Mouse (Mus musculus): ENCODE measurements around the gene Fxyd1.

Fxyd1 gene

DNA sequence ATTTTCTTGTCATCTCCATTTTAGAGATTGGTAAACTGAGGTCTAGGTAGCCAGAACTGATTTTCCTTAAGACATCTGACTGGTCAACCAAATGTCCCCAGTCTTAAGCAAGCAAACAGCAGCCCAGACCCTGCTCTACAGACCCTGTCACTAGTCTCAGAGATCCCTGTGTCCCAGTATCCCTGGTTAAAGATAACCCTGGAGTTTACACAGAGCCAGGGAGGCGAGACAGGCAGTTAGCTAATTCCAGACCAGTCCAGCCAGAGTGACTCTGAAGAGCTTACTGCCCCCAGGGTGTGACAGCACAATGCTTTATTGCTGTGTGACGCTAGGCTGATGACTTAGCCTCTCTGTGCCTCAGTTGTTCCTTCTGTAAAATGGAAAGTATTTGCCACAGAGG lies at the start of gene Fxyd1:
Gene Fxyd1, minus strand, starts transcription at position 129 of the 400 bp plus-strand sequence.
- no peak for DNase-seq (ENCODE audit: low spot score)

DNA sequence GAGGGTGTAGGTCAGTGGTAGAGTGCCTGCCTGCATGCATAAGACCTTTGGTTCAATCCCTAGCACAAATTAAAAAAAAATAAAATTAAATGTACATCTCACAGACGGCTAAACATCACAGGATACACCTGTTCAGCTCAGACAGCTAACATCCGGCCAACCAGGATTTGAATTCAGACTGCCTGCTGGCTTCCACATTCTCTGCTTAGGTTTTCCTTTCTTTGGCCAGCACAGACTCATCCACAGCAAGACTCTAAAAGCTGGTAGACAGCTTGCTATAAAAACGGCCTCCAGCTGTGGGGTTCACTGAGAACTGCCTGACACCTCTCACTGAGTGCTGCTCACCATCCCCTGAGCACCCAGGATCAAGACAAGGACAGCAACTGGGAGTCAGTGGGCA lies 49.2 kb upstream of the Fxyd1 start:
- DNase-seq (ENCODE audit: low spot score): no peak

DNA sequence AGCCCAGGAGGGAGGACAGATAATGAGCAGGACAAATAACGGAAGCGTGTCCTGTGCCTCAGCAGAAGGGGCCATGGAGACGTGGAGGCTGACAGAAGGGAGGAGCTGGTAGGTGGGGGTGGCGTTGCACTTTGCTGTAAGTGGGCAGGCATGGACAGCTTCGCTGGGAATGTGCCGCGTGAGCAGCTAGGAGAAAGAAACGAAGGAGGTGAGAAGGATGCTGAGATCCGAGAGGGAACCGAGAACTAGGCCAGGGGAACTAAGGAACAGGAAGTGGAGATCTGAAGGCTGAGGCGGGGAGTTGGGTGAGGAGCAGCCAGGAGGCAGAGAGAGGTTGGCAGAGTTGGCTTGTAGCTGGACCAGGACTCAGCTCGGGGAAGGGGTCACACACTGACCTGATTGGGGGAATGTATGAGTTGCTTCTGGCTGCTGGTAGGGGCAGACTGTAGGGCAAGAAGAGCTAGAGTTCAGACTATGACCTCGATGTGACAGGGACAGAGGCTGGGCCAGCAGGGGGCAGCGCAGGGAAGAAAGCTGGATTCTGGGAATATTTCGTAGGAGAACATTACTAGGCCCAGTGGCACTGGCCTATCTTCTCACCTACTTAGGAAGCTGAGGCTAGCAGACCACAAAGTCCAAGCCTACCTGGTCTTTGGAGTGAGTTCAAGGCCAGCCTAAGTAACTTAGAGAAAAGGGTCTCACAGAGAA lies 48.2 kb upstream of the Fxyd1 start:
- DNase-seq (ENCODE audit: low spot score): peak; percentile 53

DNA sequence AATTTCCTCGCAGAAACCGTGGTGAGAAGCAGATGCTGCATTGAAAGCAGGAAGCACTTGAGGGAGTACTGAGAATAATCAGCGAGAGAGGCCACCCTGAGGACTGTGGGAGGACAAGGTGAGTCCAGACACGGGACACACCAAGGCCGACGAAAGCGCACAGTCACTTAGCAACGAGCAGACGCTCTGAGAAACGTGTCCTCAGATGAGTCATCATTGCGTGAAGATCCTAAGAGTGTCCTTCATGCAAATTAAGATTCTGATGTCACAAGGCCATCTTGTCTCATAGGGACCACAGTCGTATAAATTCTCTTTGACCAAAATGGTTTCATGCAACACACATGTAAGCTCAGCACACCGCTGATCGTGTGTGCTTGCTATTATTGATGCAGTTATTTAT lies 43.8 kb upstream of the Fxyd1 start:
- no peak for DNase-seq (ENCODE audit: low spot score)

DNA sequence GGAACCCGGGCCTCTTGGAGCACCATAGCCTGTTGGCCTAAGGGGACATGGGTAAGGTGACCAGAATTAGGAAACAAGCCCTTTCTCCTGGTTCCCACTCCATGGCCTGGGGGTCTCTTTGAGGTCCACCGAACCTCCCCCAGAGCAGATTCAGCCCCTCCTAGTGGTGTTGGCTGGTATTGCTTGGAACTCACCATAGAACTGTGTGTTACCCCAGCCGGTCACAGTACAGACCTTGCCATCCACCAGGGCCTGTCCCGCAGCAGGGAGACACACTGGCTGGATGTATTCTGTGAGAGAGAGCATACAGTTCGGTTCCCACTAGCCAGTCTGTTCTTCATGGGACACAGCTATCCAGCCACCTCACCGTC lies 42.6 kb upstream of the Fxyd1 start:
- DNase-seq (ENCODE audit: low spot score): no peak

DNA sequence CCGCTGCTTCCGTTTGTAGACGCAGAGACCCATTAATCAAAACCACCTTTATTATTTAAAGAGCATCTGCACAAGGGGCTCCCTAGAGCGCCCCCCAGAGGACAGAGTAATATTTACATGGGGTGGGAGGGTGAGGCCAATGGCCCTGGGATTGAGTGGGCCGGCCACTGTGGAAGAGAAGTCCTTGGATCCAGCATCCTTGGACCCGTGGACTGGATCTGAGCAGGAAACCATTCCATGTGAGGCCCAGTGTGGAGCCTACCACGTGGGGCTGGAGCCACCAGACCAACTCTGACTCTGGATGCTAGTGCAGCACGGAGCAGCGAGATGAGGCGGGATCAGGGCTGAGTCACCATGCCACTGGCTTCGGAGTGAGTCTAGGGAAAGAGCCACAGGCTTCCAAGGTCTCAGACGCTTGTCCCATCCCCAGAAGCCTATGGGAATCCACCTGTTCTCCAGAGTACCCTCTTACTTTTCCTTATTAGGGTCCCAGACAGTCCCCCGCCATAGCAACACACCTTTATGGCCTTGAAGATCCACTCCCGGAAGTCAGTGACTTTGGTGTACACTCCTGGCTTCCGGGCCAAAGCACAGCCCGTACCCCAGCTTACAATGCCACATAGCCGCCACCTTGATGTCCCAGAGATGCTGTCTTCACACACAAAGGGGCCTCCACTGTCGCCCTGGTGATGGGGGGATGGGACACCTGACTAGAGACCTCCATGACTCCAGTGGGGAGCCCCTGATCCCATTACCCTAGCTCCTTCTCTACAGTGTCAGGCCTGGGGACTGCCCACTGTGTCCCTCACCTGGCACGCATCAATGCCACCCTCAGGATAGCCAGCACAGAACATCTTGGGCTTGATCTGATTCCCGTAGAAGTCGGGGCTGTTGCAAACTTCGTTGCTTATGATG lies 42.0 kb upstream of the Fxyd1 start:
- no peak for DNase-seq (ENCODE audit: low spot score)

DNA sequence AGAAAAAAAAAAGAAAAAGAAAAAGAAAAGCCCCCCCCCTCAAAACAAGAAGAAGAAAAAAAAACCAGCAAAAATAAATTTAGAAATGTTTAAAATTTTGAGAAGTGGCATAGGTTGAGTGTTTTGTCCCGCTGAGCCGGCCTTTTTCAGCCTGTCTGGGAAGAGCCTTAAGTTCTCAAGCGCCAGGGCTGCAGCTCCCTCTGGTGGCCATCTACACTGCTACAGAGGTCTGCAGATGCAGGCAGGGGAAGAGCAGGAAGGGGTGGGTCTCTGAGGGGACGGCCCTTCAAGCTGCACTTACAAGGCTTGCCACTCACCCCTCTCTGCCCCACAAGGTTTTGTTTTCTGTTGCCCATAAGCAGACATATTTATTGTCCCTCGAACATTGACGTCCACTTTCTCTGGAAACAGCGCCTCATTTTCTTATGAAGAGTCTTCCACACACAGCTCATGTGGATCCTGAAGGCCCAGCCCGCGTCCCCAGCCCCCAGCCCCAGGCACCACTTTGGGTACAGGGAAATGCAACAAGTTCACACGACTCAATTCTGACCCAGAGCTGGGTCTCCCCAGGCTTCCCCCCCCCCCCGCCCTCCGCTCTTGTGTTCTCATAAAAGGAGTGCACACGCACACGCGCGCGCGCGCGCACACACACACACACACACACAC lies 40.7 kb upstream of the Fxyd1 start:
- peak; percentile 97 for DNase-seq (ENCODE audit: low spot score)

DNA sequence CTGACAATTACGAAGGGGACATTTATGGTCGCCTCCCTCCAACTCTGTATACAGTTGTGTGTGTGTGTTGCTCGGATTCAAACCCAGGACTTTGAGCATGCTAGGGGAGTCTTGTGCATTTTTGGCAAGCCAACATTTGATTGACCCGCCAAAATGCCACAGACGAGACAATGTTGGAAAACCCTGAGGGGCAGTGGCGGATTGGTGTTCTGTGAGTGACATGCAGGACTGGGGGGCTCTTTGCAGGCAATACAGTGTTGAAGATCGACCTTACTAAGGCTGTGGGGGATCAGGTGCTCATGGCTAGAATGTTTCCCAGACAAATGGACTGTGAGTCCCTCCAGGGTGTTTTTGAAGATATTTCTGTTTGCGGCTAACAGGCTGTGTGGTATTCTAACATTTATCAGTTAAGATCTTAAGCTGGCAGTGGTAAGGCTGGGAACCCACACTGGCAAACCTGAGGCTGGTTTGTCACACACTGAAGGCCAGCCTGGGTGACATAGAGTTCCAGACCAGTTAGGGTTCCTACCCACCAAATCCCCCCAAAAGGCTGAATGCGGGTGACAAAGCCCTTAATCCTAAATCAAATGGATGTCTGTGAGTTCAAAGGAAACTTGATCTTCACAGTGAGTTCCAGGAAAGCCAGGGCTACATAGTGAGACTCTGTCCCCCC lies 40.0 kb upstream of the Fxyd1 start:
- no peak for DNase-seq (ENCODE audit: low spot score)

DNA sequence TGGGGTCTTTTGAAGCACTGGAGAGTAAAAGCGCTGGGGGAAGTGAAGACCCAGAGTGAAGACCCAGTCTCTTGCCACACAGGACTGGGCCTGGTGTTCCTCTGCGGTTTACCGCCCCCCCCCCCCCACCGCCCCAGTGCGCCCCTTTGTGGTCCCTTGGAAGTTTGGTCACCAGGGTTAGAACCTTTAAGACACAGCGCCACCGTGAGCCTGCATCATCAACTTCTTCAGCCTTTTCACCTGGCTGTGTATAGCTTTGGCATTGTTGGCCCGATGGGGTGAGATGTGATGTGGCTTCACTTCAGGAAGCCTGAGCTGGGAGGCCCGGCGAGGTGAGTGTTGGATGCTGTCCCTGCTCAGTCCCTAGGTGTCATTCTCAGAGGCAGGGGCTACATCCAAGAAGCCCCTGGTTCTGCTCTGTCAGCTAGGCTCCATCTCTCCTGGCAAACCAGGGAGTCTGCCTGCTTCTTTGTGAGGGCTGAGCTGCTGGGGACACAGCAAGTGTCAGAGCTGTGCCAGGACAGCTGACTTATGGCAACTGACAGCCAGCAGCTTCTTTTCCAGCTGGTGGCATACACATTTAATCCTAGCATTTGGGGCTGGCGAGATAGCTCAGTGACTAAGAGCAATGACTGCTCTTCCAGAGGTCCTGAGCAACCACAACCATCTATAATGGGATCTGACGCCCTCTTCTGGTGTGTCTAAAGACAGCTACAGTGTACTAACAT lies 37.9 kb upstream of the Fxyd1 start:
- no peak for DNase-seq (ENCODE audit: low spot score)

DNA sequence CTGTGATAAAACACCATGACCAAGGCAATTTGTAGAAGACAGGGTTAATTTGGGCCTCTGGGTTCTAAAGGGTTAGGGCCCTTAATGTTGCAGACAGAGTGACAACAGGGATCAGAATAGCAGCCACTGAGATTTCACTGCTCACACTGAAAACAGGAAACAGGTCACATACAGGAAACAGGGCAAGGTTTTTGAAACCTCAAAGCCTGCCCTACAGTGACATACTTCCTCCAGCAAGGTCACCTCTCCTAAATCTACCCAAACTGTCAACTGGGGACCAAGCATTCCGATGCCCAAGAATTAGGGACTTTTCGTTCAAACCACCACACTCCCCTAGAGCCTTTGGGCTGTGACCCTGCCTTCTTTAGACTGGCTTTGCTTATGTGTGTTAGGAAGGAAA lies 32.7 kb upstream of the Fxyd1 start:
- no peak for DNase-seq (ENCODE audit: low spot score)

DNA sequence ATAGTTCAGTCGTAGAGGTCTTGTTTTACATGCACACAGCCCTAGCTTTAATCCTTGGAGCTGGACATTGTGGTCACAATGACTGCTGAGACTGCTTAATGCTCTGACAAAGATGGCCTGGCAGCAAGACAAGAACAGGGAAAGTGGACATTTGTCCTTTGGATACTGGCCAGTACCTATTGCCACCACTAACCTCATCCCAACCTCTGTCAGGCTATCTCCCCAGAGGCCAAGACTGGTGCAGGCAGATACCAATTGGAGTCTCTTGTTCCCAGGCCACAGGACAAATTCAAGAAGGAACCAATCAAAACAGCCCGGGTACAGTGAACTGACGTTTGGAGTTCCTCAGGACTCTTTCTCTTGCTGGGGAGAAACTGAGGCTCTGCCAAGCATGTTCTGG lies 31.2 kb upstream of the Fxyd1 start:
- DNase-seq (ENCODE audit: low spot score): no peak

DNA sequence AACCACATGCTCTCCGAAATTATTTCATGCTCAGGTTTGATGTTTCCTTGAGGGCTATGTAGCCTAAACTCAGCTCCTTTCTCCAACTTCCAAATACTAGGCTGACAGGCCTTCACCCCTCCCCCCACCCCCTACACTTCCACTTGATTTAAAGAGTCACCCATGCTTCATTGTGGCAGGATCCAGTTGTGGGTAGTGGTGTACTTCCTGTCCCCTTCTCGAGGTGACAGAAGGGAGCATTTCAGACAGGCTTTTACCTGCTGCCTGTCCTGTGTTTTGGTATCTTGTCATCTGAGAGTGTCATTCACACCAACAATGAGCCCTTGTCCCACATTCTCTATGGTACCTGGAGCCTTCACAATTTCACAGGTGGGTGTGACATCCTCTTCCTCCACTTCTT lies 30.3 kb upstream of the Fxyd1 start:
- DNase-seq (ENCODE audit: low spot score): no peak

DNA sequence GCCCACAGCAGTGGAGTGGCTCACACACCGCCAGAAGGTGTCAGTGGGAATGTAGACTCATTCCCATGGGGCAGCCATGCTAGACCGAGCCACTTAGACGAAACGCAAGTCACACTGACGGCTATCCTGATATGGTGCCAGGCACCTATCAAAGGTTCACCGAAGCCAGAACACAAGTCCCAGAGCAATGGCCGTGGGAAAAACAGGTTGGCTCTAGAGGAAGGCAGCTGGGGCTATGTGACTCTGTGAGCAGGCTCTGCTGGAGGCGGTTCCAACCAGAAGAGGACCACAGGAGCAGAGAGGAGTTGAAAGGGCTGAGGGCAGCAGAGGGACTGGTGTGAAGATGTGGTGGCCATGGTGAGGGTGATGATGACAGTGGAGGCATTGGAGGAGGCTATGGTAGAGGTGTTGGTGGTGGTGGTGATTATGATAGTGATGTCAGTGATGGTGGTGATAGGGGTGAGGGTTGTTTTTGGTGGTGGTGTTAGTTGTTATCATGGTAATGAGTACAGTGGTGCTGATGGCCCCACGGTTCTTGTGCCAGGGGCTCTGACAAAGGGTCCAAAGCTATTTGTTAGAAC lies 29.3 kb upstream of the Fxyd1 start:
- no peak for DNase-seq (ENCODE audit: low spot score)

DNA sequence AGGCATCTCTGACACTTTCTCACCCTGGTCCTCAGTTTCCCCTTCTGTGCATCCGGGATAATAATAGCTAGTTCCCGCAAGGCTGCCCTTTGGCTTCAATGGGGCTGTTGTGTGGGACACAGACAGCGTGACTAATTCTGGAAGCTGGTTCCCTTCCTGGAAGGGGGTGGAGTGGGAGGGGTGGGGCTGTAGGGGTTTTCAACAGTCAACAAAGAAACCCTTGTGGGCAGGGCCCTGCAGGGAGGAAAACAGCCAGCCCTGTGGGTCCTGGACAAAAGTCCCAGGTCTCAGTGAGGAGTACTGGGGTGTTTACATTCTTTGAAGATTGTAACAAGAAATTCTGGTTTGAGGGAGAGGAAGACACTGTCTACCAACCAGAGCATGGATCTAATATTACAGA lies 28.2 kb upstream of the Fxyd1 start:
- peak; percentile 34 for DNase-seq (ENCODE audit: low spot score)

DNA sequence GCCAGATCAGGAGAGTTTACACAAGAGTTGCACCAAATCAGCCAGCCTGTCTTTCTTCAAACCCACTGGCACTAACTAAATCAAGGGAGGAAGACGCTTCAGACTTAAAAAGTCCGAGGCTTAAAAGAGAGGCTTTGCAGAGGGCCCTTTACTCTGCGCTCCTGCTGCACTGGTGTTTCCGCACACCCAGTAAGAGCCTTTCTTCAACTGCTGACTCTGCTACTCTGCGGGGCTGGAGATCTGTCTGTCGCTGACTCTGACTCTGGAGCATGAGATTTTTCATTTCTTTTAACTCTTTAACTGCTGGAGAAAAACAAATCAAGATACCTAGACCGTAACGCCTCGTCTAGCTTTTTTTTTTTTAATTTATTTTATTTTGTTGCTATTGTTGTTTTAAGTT lies 27.1 kb upstream of the Fxyd1 start:
- no peak for DNase-seq (ENCODE audit: low spot score)

DNA sequence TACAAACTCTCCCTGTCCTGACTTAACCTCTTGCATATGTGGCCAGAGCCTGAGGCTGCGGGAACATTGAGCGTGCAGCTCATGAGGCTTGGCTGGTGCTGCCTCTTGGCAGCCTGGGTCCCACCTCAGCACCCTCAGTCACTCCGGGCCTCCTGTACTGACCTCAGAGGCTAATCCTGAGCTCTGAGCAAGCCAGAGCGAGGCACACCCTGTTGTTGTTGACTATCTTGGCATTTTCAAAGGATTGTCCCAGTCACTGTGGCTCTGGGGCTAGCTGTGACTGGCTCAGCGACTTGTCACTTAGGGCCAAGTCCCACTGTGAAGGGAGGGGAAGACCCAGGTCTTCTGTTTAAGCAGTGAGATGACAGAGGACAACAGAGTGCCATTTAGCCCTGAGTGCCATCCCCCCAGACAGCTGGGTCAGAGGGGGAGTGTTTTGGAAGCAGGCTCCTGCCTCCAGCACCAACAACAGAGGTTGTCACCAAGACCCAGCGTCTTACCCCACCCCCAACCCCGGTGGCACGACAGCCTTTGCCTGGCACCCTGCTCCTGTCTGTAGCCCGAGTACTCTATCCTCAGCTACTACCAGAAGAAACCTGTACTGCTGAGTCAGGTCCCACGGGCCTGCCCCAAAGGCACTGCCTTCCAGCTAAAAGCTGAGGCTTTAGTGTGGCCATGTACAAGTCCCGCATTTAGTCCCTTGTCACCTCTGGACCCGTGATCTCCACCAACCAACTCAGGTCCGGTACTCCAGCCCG lies 26.0 kb upstream of the Fxyd1 start:
- DNase-seq (ENCODE audit: low spot score): peak; percentile 36

DNA sequence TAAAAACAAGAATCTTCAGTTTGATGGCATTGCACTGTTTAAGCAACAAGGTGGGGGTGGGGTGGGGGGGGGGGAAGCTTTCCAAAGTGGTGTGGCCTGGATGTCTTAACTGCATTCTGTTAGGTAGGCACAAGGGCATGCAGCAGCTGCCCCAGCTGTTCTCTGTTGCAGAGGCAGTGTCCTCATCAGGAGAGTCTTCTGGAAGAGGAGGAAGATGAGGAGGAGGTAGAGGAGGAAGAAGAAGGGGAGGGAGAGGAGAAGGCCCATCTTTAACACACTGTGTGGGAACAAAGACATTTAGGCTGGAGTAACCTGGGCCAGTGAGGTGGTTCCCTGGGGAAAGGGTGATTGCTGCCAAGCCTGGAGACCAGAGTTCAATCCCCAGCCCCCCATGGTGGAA lies 25.1 kb upstream of the Fxyd1 start:
- no peak for DNase-seq (ENCODE audit: low spot score)

DNA sequence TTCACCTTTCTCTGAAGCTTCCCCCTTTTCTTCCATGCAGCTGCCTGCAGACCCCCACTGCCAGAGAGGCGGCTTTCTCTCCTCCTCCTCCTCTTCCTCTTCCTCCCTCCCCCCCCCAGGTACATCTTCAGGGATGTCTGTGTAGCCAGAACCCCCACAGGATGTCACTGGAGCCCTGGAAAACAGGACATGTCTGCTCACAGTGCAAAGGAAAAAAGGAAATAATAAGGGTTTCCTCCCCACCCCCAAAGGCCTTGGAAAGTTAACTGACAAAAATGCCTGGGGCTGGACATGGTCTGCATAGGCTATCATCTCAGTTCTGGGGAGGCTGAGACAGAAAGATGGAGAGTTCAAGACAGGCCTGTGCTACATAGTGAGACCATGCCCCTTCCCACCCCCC lies 24.1 kb upstream of the Fxyd1 start:
- no peak for DNase-seq (ENCODE audit: low spot score)

DNA sequence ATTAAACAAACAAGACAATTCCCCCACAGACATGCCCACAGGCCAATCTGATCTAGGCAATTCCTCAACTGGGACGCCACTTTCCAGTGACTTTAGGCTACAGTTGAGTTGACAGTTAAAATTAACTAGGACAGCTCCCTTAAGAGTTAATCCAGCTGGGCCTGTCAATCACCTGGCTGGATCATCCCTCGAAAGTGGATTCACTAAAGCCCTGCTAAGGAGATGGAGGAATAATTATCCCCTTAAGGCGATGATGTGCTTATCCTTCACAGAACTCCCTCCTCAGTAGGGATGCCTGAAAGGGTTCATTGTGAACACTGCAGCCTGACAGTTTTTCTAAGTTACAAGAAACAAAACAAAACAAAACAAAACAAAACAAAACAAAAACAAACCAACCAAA lies 23.6 kb upstream of the Fxyd1 start:
- no peak for DNase-seq (ENCODE audit: low spot score)

DNA sequence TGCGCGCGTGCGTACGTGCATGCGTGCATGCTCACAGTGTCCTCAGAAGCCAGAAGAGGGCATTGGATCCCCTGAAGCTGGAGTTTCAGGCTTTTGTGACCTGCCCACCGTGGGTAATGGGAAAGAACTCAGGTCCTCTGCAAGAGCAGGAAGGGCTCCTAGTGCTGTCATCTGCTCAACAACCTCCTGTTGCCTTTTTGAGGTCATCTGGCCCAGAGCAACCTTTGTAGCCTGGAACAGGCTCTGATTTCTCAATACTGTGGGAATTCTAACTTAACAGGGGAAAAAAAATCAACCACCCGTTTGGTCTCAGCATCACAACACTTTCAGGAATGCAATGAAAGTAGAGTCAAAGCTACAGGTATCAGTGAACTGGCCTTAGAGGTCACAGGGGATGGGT lies 22.7 kb upstream of the Fxyd1 start:
- DNase-seq (ENCODE audit: low spot score): no peak

Measured in embryo, embryonic 10.5 days (tissue).